Mouse (Mus musculus): ENCODE measurements around the gene AC131692.1. TPM values are rescaled to one million over a fixed set of nuclear protein-coding genes. Genes with fewer than 3 reads are reported as not detected.

Gene AC131692.1
- polyA plus RNA-seq, 1 experiment = not detected

Other genes with a start within 250 kb of the AC131692.1 start
- gene Frmd8, start 219.1 kb upstream of the AC131692.1 start, polyA plus RNA-seq (2012; rRNA removed) = 9.3 and 10.0 TPM in 2 replicates
- 9.7 and 9.8 TPM in 2 replicates for gene Slc25a45, start 216.6 kb upstream of the AC131692.1 start, polyA plus RNA-seq (2012; rRNA removed)
- gene Tigd3, start 200.3 kb upstream of the AC131692.1 start, polyA plus RNA-seq (2012; rRNA removed) = 0.19 and 0.25 TPM in 2 replicates
- 29.4 and 29.7 TPM in 2 replicates for gene Dpf2, start 181.4 kb upstream of the AC131692.1 start, polyA plus RNA-seq (2012; rRNA removed)
- gene Cdc42ep2, start 169.6 kb upstream of the AC131692.1 start, polyA plus RNA-seq (2012; rRNA removed) = 7.8 and 8.0 TPM in 2 replicates
- gene Pola2, start 130.2 kb upstream of the AC131692.1 start, polyA plus RNA-seq (2012; rRNA removed) = 14.8 and 18.1 TPM in 2 replicates
- not detected in 2 replicates for gene Slc22a20, start 108.3 kb upstream of the AC131692.1 start, polyA plus RNA-seq (2012; rRNA removed)
- 37.4 and 43.7 TPM in 2 replicates for gene Capn1, start 78.5 kb upstream of the AC131692.1 start, polyA plus RNA-seq (2012; rRNA removed)
- 45.0 and 47.3 TPM in 2 replicates for gene Syvn1, start 47.8 kb upstream of the AC131692.1 start, polyA plus RNA-seq (2012; rRNA removed)
- 5.1 and 5.2 TPM in 2 replicates for gene Mrpl49, start 36.6 kb upstream of the AC131692.1 start, polyA plus RNA-seq (2012; rRNA removed)
- 722 and 1,119 TPM in 2 replicates for gene Fau, start 36.6 kb upstream of the AC131692.1 start, polyA plus RNA-seq (2012; rRNA removed)
- 37.3 and 60.7 TPM in 2 replicates for gene Znhit2, start 33.2 kb upstream of the AC131692.1 start, polyA plus RNA-seq (2012; rRNA removed)
- gene Tm7sf2, start 26.0 kb upstream of the AC131692.1 start, polyA plus RNA-seq (2012; rRNA removed) = 43.1 and 48.4 TPM in 2 replicates
- 34.6 and 34.9 TPM in 2 replicates for gene Vps51, start 17.2 kb upstream of the AC131692.1 start, polyA plus RNA-seq (2012; rRNA removed)
- not detected in 2 replicates for gene Tmem262, start 14.4 kb upstream of the AC131692.1 start, polyA plus RNA-seq (2012; rRNA removed)
- gene Gm28374, start 12.2 kb upstream of the AC131692.1 start, polyA plus RNA-seq (2012; rRNA removed) = 0.10 and 0.34 TPM in 2 replicates
- 64.7 and 68.1 TPM in 2 replicates for gene Zfpl1, start 9.5 kb upstream of the AC131692.1 start, polyA plus RNA-seq (2012; rRNA removed)
- 0.80 and 1.0 TPM in 2 replicates for gene Cdca5, start 9.4 kb upstream of the AC131692.1 start, polyA plus RNA-seq (2012; rRNA removed)
- 0.19 and 0.30 TPM in 2 replicates for gene Naaladl1, start 11.4 kb downstream of the AC131692.1 start, polyA plus RNA-seq (2012; rRNA removed)
- 24.7 and 40.8 TPM in 2 replicates for gene Sac3d1, start 24.2 kb downstream of the AC131692.1 start, polyA plus RNA-seq (2012; rRNA removed)
- 32.0 and 40.7 TPM in 2 replicates for gene Snx15, start 33.9 kb downstream of the AC131692.1 start, polyA plus RNA-seq (2012; rRNA removed)
- 7.1 and 7.8 TPM in 2 replicates for gene Batf2, start 46.6 kb downstream of the AC131692.1 start, polyA plus RNA-seq (2012; rRNA removed)
- gene Arl2, start 47.1 kb downstream of the AC131692.1 start, polyA plus RNA-seq (2012; rRNA removed) = 90.1 and 115 TPM in 2 replicates
- gene Majin, start 90.0 kb downstream of the AC131692.1 start, polyA plus RNA-seq (2012; rRNA removed) = not detected in 2 replicates
- 0.50 and 1.0 TPM in 2 replicates for gene Gpha2, start 132.0 kb downstream of the AC131692.1 start, polyA plus RNA-seq (2012; rRNA removed)
- gene Ppp2r5b, start 141.5 kb downstream of the AC131692.1 start, polyA plus RNA-seq (2012; rRNA removed) = 47.1 and 114 TPM in 2 replicates
- 48.8 and 62.8 TPM in 2 replicates for gene Atg2a, start 147.2 kb downstream of the AC131692.1 start, polyA plus RNA-seq (2012; rRNA removed)
- gene Ehd1, start 182.3 kb downstream of the AC131692.1 start, polyA plus RNA-seq (2012; rRNA removed) = 152 and 233 TPM in 2 replicates
- 28.3 and 31.9 TPM in 2 replicates for gene Cdc42bpg, start 212.0 kb downstream of the AC131692.1 start, polyA plus RNA-seq (2012; rRNA removed)
- gene Men1, start 240.6 kb downstream of the AC131692.1 start, polyA plus RNA-seq (2012; rRNA removed) = 24.3 and 27.1 TPM in 2 replicates
- 45.1 and 53.0 TPM in 2 replicates for gene Map4k2, start 246.7 kb downstream of the AC131692.1 start, polyA plus RNA-seq (2012; rRNA removed)

All from stomach, adult 2 months (tissue).